Mouse (Mus musculus) urinary bladder, postnatal 25 days (tissue): ENCODE data around the gene Trim54.

Experiments
- DNase-seq: peaks from one replicate; pipeline ENCODE4 v3.0.0; 2022; ENCODE audit warnings: low spot score

The Trim54 gene

GRCm38 (mm10) chr5:31116354-31116753 lies at the start of gene Trim54:
TSS of gene Trim54 (plus strand) at chr5:31116712.
- DNase-seq, result no peak

- no peak for DNase-seq
These were observed 46.7 kb upstream of the Trim54 start for GRCm38 (mm10) chr5:31069810-31070209.

- no peak for DNase-seq
These were observed 45.5 kb upstream of the Trim54 start for GRCm38 (mm10) chr5:31071059-31071458.

- DNase-seq, result no peak
These were observed 44.7 kb upstream of the Trim54 start for GRCm38 (mm10) chr5:31071821-31072220.

- DNase-seq, result no peak
These were observed 43.3 kb upstream of the Trim54 start for GRCm38 (mm10) chr5:31073176-31073575.

GRCm38 (mm10) chr5:31076346-31076745 lies 40.2 kb upstream of the Trim54 start:
- DNase-seq, result no peak

GRCm38 (mm10) chr5:31080059-31080794 lies 36.3 kb upstream of the Trim54 start:
- no peak for DNase-seq

GRCm38 (mm10) chr5:31080795-31081164 lies 35.7 kb upstream of the Trim54 start:
- DNase-seq, result no peak

- no peak for DNase-seq
These were observed 35.1 kb upstream of the Trim54 start for GRCm38 (mm10) chr5:31081386-31081785.

- DNase-seq, result peak; percentile 41
These were observed 34.2 kb upstream of the Trim54 start for GRCm38 (mm10) chr5:31082355-31082754.

- no peak for DNase-seq
These were observed 33.4 kb upstream of the Trim54 start for GRCm38 (mm10) chr5:31082935-31083625.

- no peak for DNase-seq
These were observed 32.6 kb upstream of the Trim54 start for GRCm38 (mm10) chr5:31083949-31084348.

- DNase-seq, result no peak
These were observed 29.9 kb upstream of the Trim54 start for GRCm38 (mm10) chr5:31086606-31087005.

- DNase-seq, result no peak
These were observed 29.4 kb upstream of the Trim54 start for GRCm38 (mm10) chr5:31087131-31087530.

- DNase-seq, result no peak
These were observed 24.1 kb upstream of the Trim54 start for GRCm38 (mm10) chr5:31092231-31092975.

GRCm38 (mm10) chr5:31093151-31094041 lies 23.1 kb upstream of the Trim54 start:
- DNase-seq, result no peak

GRCm38 (mm10) chr5:31094100-31094798 lies 22.3 kb upstream of the Trim54 start:
- no peak for DNase-seq

- DNase-seq, result no peak
These were observed 21.5 kb upstream of the Trim54 start for GRCm38 (mm10) chr5:31094799-31095691.

GRCm38 (mm10) chr5:31095711-31096480 lies 20.6 kb upstream of the Trim54 start:
- no peak for DNase-seq
